Mouse (Mus musculus) hindbrain, embryonic 12.5 days (tissue): Measurements from ENCODE around the gene Foxred1. TPM values are rescaled to one million over a fixed set of nuclear protein-coding genes. Genes with fewer than 3 reads are reported as not detected.
A peak's percentile ranks its signal among the peaks of the same experiment; 100 is the strongest.

Experiments
- ATAC-seq: fragments of 200-750 bp; cut with Nextera tagmentation; 2 replicates; pipeline ENCODE4 v1.8.0; 2017; ENCODE audit warnings: moderate TSS enrichment; ENCODE audit not compliant: low FRiP score
- H3K27ac ChIP-seq: fragments of 300-500 bp; sonication (generic); 2 replicates; pipeline ENCODE4 v1.5.1; 2016; ENCODE audit warnings: mild to moderate bottlenecking
- H3K27me3 ChIP-seq: fragments of 300-500 bp; sonication (generic); 2 replicates; pipeline ENCODE4 v1.6.1; 2016; ENCODE audit warnings: mild to moderate bottlenecking
- H3K36me3 ChIP-seq: fragments of 300-500 bp; sonication (generic); 2 replicates; pipeline ENCODE4 v1.6.1; 2016; ENCODE audit warnings: mild to moderate bottlenecking
- H3K4me1 ChIP-seq: fragments of 300-500 bp; sonication (generic); 2 replicates; pipeline ENCODE4 v1.6.1; 2016
- H3K4me2 ChIP-seq: fragments of 300-500 bp; sonication (generic); replicated peaks from 2 replicates; pipeline ENCODE4 v1.6.1; 2016; ENCODE audit warnings: mild to moderate bottlenecking
- H3K4me3 ChIP-seq: fragments of 300-500 bp; sonication (generic); 2 replicates; pipeline ENCODE4 v1.5.1; 2016; ENCODE audit warnings: mild to moderate bottlenecking
- H3K9ac ChIP-seq: fragments of 300-500 bp; sonication (generic); 2 replicates; pipeline ENCODE4 v1.6.1; 2016; ENCODE audit warnings: mild to moderate bottlenecking, moderate library complexity
- H3K9me3 ChIP-seq: fragments of 300-500 bp; sonication (generic); replicated peaks from 2 replicates; pipeline ENCODE4 v1.6.1; 2016; ENCODE audit warnings: mild to moderate bottlenecking
- WGBS: fragments of 180-500 bp; shearing (Covaris S2); methylation state at CpG from one replicate; pipeline ENCODE4 v1.1.7; 2016; 5-methylcytosine and 5-hydroxymethylcytosine counted together
- polyA plus RNA-seq: library from polyadenylated mRNA; unstranded; fragments of >200 nt; fragmentation: Nextera tagmentation; extraction: Ambion mirVana; gene quantifications from 2 replicates; pipeline ENCODE4 v1.2.1, GENCODE M21; 2016

Foxred1 gene
- polyA plus RNA-seq, 1 experiment from 2014 or later, result 50.4 TPM

GRCm38 (mm10) chr9:35204421-35204820, 6.4 kb downstream of the Foxred1 start:
- ATAC-seq, result no peak
- H3K4me1 ChIP-seq, result peaks cover 8% of the 10 kb centered on the region
- no peak overlapping the region for H3K4me2 ChIP-seq
- H3K27me3 ChIP-seq, result no peaks in the 10 kb centered on the region
- WGBS, result 96% methylated on average over 2 of the region's 2 CpGs
- no peak overlapping the region for H3K9ac ChIP-seq
- H3K9me3 ChIP-seq, result no peaks in the 10 kb centered on the region
- H3K4me3 ChIP-seq, result no peak overlapping the region
- H3K27ac ChIP-seq, result no peak overlapping the region
- peaks cover 42% of the 10 kb centered on the region for H3K36me3 ChIP-seq

- Histone ChIP-seq H3K36me3 (peaks cover 42% of the 10 kb centered on the region), H3K27ac (no peak overlapping the region), H3K4me1 (peaks cover 8% of the 10 kb centered on the region), H3K9ac (no peak overlapping the region), H3K4me2 (no peak overlapping the region), H3K9me3 (no peaks in the 10 kb centered on the region), H3K4me3 (no peak overlapping the region), H3K27me3 (no peaks in the 10 kb centered on the region)
- WGBS, result 79% methylated on average over 3 of the region's 3 CpGs
- ATAC-seq, result no peak
These were observed 7.3 kb downstream of the Foxred1 start for GRCm38 (mm10) chr9:35203536-35203935.

- peak overlapping the region; percentile 69; the same call in 1 of the 2 replicates for H3K9ac ChIP-seq
- H3K4me2 ChIP-seq, result peak overlapping the region; percentile 64
- peaks cover 8% of the 10 kb centered on the region for H3K4me1 ChIP-seq
- H3K9me3 ChIP-seq, result no peaks in the 10 kb centered on the region
- 67% methylated on average over 9 of the region's 9 CpGs for WGBS
- peak overlapping the region; percentile 54 for H3K4me3 ChIP-seq
- no peaks in the 10 kb centered on the region for H3K27me3 ChIP-seq
- ATAC-seq, result no peak
- H3K27ac ChIP-seq, result no peak overlapping the region
- peaks cover 14% of the 10 kb centered on the region for H3K36me3 ChIP-seq
These were observed 10.3 kb downstream of the Foxred1 start for GRCm38 (mm10) chr9:35200529-35201060.

- Histone ChIP-seq H3K27me3 (no peaks in the 10 kb centered on the region), H3K9me3 (no peaks in the 10 kb centered on the region), H3K36me3 (peaks cover 8% of the 10 kb centered on the region), H3K4me2 (peak within 1 kb of the TSS; percentile 64), H3K4me1 (peaks cover 8% of the 10 kb centered on the region), H3K9ac (peak within 1 kb of the TSS; percentile 69), H3K27ac (no peak within 1 kb of the TSS), H3K4me3 (peak within 1 kb of the TSS; percentile 54)
- WGBS, result under 1% methylated on average over 43 of the region's 44 CpGs
- peak; percentile 93 for ATAC-seq
These were observed 10.9 kb downstream of the Foxred1 start, which contains the start of the genes Srpr and Tirap for GRCm38 (mm10) chr9:35199772-35200471. Gene Srpr, plus strand, starts transcription at chr9:35200175. Gene Tirap, minus strand, starts transcription at chr9:35200291.

- H3K36me3 ChIP-seq, result peaks cover under 1% of the 10 kb centered on the region
- H3K4me2 ChIP-seq, result peak overlapping the region; percentile 64
- H3K9ac ChIP-seq, result peak overlapping the region; percentile 69
- H3K27me3 ChIP-seq, result no peaks in the 10 kb centered on the region
- peak; percentile 80 for ATAC-seq
- peak overlapping the region; percentile 54 for H3K4me3 ChIP-seq
- H3K27ac ChIP-seq, result no peak overlapping the region
- 26% methylated on average over 18 of the region's 18 CpGs for WGBS
- H3K4me1 ChIP-seq, result peaks cover 8% of the 10 kb centered on the region
- H3K9me3 ChIP-seq, result no peaks in the 10 kb centered on the region
These were observed 11.7 kb downstream of the Foxred1 start for GRCm38 (mm10) chr9:35198945-35199771.

GRCm38 (mm10) chr9:35198351-35198750, 12.5 kb downstream of the Foxred1 start:
- H3K9me3 ChIP-seq, result no peaks in the 10 kb centered on the region
- peaks cover 8% of the 10 kb centered on the region for H3K4me1 ChIP-seq
- ATAC-seq, result no peak
- no peak overlapping the region for H3K27ac ChIP-seq
- H3K9ac ChIP-seq, result no peak overlapping the region
- no peak overlapping the region for H3K4me2 ChIP-seq
- H3K4me3 ChIP-seq, result no peak overlapping the region
- H3K36me3 ChIP-seq, result no peaks in the 10 kb centered on the region
- 73% methylated on average over 10 of the region's 10 CpGs for WGBS
- H3K27me3 ChIP-seq, result no peaks in the 10 kb centered on the region

- WGBS, result 92% methylated on average over 3 of the region's 3 CpGs
- ATAC-seq, result no peak
- Histone ChIP-seq H3K4me3 (no peak overlapping the region), H3K27me3 (no peaks in the 10 kb centered on the region), H3K4me2 (no peak overlapping the region), H3K27ac (no peak overlapping the region), H3K36me3 (no peaks in the 10 kb centered on the region), H3K4me1 (peaks cover 8% of the 10 kb centered on the region), H3K9ac (no peak overlapping the region), H3K9me3 (no peaks in the 10 kb centered on the region)
These were observed 13.2 kb downstream of the Foxred1 start for GRCm38 (mm10) chr9:35197625-35198024.

GRCm38 (mm10) chr9:35194048-35194447, 16.8 kb downstream of the Foxred1 start:
- no peak overlapping the region for H3K4me3 ChIP-seq

GRCm38 (mm10) chr9:35192983-35193542, 17.8 kb downstream of the Foxred1 start:
- no peak for ATAC-seq
- Histone ChIP-seq H3K4me3 (no peak overlapping the region), H3K9ac (no peak overlapping the region), H3K36me3 (peaks cover 20% of the 10 kb centered on the region), H3K4me2 (no peak overlapping the region), H3K4me1 (no peaks in the 10 kb centered on the region), H3K27me3 (no peaks in the 10 kb centered on the region), H3K9me3 (no peaks in the 10 kb centered on the region), H3K27ac (no peak overlapping the region)
- WGBS, result 80% methylated on average over 11 of the region's 11 CpGs

More at GRCm38 (mm10) chr9:35194048-35194447, 16.8 kb downstream of the Foxred1 start:
- peaks cover 11% of the 10 kb centered on the region for H3K36me3 ChIP-seq
- WGBS, result 93% methylated on average over 3 of the region's 3 CpGs
- ATAC-seq, result no peak
- H3K27ac ChIP-seq, result no peak overlapping the region
- no peak overlapping the region for H3K4me2 ChIP-seq
- H3K9me3 ChIP-seq, result no peaks in the 10 kb centered on the region
- H3K9ac ChIP-seq, result no peak overlapping the region
- no peaks in the 10 kb centered on the region for H3K4me1 ChIP-seq
- no peaks in the 10 kb centered on the region for H3K27me3 ChIP-seq

- ATAC-seq, result no peak
- no peaks in the 10 kb centered on the region for H3K4me1 ChIP-seq
- peaks cover 29% of the 10 kb centered on the region for H3K36me3 ChIP-seq
- no peaks in the 10 kb centered on the region for H3K9me3 ChIP-seq
- H3K27me3 ChIP-seq, result no peaks in the 10 kb centered on the region
- H3K4me3 ChIP-seq, result no peak overlapping the region
- no peak overlapping the region for H3K4me2 ChIP-seq
- WGBS, result 73% methylated on average over 22 of the region's 22 CpGs
- H3K9ac ChIP-seq, result no peak overlapping the region
- H3K27ac ChIP-seq, result no peak overlapping the region
These were observed 22.2 kb downstream of the Foxred1 start for GRCm38 (mm10) chr9:35188700-35189099.

GRCm38 (mm10) chr9:35187351-35187903, 23.4 kb downstream of the Foxred1 start:
- Histone ChIP-seq H3K27me3 (no peaks in the 10 kb centered on the region), H3K4me1 (no peaks in the 10 kb centered on the region), H3K36me3 (peaks cover 29% of the 10 kb centered on the region), H3K9me3 (no peaks in the 10 kb centered on the region), H3K9ac (no peak overlapping the region), H3K27ac (no peak overlapping the region), H3K4me2 (no peak overlapping the region), H3K4me3 (no peak overlapping the region)
- no peak for ATAC-seq
- 87% methylated on average over 10 of the region's 10 CpGs for WGBS

GRCm38 (mm10) chr9:35186430-35186829, 24.4 kb downstream of the Foxred1 start:
- peaks cover 29% of the 10 kb centered on the region for H3K36me3 ChIP-seq
- WGBS, result 62% methylated on average over 4 of the region's 4 CpGs
- no peaks in the 10 kb centered on the region for H3K9me3 ChIP-seq
- no peaks in the 10 kb centered on the region for H3K4me1 ChIP-seq
- H3K4me3 ChIP-seq, result no peak overlapping the region
- H3K4me2 ChIP-seq, result no peak overlapping the region
- H3K27me3 ChIP-seq, result no peaks in the 10 kb centered on the region
- no peak overlapping the region for H3K27ac ChIP-seq
- H3K9ac ChIP-seq, result no peak overlapping the region
- no peak for ATAC-seq
